Mouse (Mus musculus) inflammation-experienced regulatory T-cells, adult 16 weeks (primary cell): Measurements from ENCODE around the gene Gm12216. TPM values are rescaled to one million over a fixed set of nuclear protein-coding genes. Genes with fewer than 3 reads are reported as not detected.

ENCODE experiments used
- polyA plus RNA-seq: library from polyadenylated mRNA; unstranded; fragments of 100-300 nt; shearing (Covaris generic); gene quantifications from one replicate; pipeline ENCODE4 v1.2.1, GENCODE M21; 2017

Gm12216 gene
- 44.5 TPM for polyA plus RNA-seq

DNA sequence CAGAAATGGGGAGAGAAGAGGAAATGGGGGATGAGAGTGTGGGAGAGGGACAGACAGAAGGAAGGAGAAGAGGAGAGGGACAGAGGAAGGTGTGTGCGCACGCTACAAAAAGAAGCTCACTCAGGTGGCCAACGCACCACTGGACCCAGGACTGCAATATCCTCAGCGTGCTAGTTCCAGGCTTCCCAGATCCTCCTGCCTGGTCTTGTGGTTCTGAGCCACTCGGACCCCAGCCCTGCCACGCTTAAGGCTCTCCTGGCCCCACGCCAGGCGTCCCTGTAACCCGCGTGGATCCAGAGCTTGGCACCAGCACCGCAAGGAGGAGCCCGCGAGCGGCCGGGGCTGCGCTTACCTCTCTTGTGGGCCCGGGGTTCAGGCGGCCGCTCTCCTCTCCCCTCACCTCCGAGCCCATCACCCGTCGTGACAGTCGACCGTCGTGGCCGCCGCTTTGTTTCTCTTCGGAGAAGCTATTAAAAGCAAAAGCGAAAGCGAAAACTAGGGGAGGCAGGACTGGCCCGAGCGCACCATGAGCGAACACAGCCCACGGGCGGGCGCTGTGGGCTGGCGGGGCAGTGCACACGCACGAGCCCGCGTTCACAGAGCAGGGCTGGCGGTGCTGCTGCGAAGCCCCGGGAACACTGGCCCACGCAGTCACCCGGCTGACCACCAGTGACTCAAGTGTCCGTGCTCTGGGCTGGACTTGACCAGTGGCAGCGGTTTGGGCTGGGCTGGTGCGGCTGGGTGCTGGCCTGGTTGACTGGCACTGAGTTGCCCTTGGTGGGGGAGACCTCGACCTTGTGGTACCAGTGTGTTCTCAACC lies at the start of gene Gm12216:
TSS of gene Gm12216 (minus strand) at position 496 of the 820 bp plus-strand sequence.

GRCm38 (mm10) chr11:53891505-53892451 lies 32.7 kb upstream of the Gm12216 start, which contains the start of gene Slc22a5:
Gene Slc22a5 (minus strand): TSS chr11:53891660.

DNA sequence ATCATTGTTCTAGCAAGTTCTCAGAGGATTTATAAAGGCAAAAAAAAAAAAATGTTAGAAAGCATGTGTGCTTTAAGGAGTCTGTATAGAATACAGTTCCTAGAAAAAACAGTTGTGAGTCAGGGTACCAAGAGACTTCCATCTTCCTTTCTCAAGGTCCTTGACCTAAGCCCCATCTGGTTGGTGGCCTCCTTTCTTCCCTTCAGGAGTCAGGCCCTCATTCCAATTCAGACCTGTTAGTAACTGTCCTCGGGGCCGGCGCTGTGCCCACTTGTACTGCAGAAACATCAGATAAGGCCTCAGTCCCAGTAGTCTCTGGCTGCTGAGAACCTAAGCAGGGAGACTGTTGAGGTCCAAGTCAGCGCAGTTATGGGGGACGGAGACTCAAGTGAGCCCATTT lies 86.0 kb downstream of the Gm12216 start, which contains the start of gene Gm17334:
TSS of gene Gm17334 (minus strand) at position 101 of the 400 bp plus-strand sequence.

DNA sequence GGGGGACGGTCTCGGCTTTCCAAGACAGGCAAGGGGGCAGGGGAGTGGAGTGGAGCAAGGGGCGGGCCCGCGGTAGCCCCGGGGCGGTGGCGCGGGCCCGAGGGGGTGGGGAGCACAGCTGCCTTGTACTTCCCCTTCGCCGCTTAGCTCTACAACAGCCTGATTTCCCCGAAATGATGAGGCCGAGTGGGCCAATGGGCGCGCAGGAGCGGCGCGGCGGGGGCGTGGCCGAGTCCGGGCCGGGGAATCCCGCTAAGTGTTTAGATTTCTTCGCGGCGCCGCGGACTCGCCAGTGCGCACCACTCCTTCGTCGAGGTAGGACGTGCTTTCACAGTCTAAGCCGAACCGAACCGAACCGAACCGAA lies 89.3 kb downstream of the Gm12216 start, which contains the start of gene Irf1:
TSS of gene Irf1 (plus strand) at position 255 of the 365 bp plus-strand sequence.

Other genes with a start within 250 kb of the Gm12216 start
- gene Il4, start 240.6 kb downstream of the Gm12216 start, polyA plus RNA-seq = 4.1 TPM
- gene Il13, start 224.6 kb downstream of the Gm12216 start, polyA plus RNA-seq = not detected
- gene Rad50, start 151.9 kb downstream of the Gm12216 start, polyA plus RNA-seq = 61.8 TPM
- not detected for gene Il5, start 138.5 kb downstream of the Gm12216 start, polyA plus RNA-seq
- 521 TPM for gene Irf1, start 89.2 kb downstream of the Gm12216 start, polyA plus RNA-seq
- gene Gm17334, start 86.1 kb downstream of the Gm12216 start, polyA plus RNA-seq = 2.5 TPM
- 36.2 TPM for gene Slc22a5, start 32.4 kb upstream of the Gm12216 start, polyA plus RNA-seq
- gene Slc22a21, start 121.1 kb upstream of the Gm12216 start, polyA plus RNA-seq = 0.78 TPM
- gene Slc22a4, start 168.8 kb upstream of the Gm12216 start, polyA plus RNA-seq = not detected
- 1.7 TPM for gene Pdlim4, start 209.8 kb upstream of the Gm12216 start, polyA plus RNA-seq
- 0.29 TPM for gene P4ha2, start 240.8 kb upstream of the Gm12216 start, polyA plus RNA-seq